Mouse (Mus musculus) MEL (cell line): ENCODE data around the gene Slc17a1.
A peak's percentile ranks its signal among the peaks of the same experiment; 100 is the strongest.

Experiments
- CTCF ChIP-seq, 3 experiments: IDR thresholded peaks in 2 of 3; conservative IDR thresholded peaks in 1 of 3; 2 replicates each; pipeline ENCODE4 v1.5.1; 2011 to 2012; ENCODE audit warnings: low read length in 3 of 3, low read depth in 2 of 3, mild to moderate bottlenecking in 2 of 3, improper control_type of control experiment in 1 of 3, inconsistent platforms in 1 of 3, mixed read lengths in 1 of 3, moderate library complexity in 1 of 3; ENCODE audit not compliant: control insufficient read depth in 1 of 3, insufficient read depth in 1 of 3, poor library complexity in 1 of 3, severe bottlenecking in 1 of 3
- HCFC1 ChIP-seq: IDR thresholded peaks from 2 replicates; pipeline ENCODE4 v1.6.1; 2012; ENCODE audit warnings: low read depth, mild to moderate bottlenecking, inconsistent platforms, low read length, improper control_type of control experiment, moderate library complexity
- KAT2A ChIP-seq: conservative IDR thresholded peaks from 2 replicates; pipeline ENCODE4 v1.6.1; 2012; ENCODE audit warnings: low read depth, low read length, improper control_type of control experiment, inconsistent platforms
- MYB ChIP-seq: IDR thresholded peaks from 2 replicates; pipeline ENCODE4 v1.6.1; 2011; ENCODE audit warnings: mild to moderate bottlenecking, low read depth, low read length, improper control_type of control experiment
- POLR2A ChIP-seq, 2 experiments: IDR thresholded peaks; 2 replicates each; pipeline ENCODE4 v1.6.1; 2011 to 2012; ENCODE audit warnings: low read length in 2 of 2, mild to moderate bottlenecking in 2 of 2, control low read depth in 1 of 2, improper control_type of control experiment in 1 of 2, low read depth in 1 of 2, moderate library complexity in 1 of 2; ENCODE audit not compliant: control insufficient read depth in 1 of 2, insufficient read depth in 1 of 2, poor library complexity in 1 of 2
- SMC3 ChIP-seq: IDR thresholded peaks from 2 replicates; pipeline ENCODE4 v1.6.1; 2011; ENCODE audit warnings: low read depth, low read length, improper control_type of control experiment

- TF ChIP-seq HCFC1 (no peak), KAT2A (no peak), POLR2A (IDR thresholded peaks at IDR 0.05; ENCODE audit: control insufficient read depth in 1 of 2, insufficient read depth in 1 of 2, low read depth in 1 of 2, low read length in 2 of 2, poor library complexity in 1 of 2) (no peak), CTCF (IDR thresholded peaks at IDR 0.05 in 2 of 3, conservative IDR thresholded peaks at IDR 0.05 in 1 of 3; ENCODE audit: control insufficient read depth in 1 of 3, insufficient read depth in 1 of 3, low read depth in 2 of 3, low read length in 3 of 3, poor library complexity in 1 of 3, severe bottlenecking in 1 of 3) (no peak), MYB (peak; percentile 56), SMC3 (no peak)
These were observed 25.7 kb downstream of the Slc17a1 start for GRCm38 (mm10) chr13:23893269-23893593.
